Mouse (Mus musculus) thymus, adult 2 months (tissue): Measurements from ENCODE around the gene Tapt1.

Experiments
- CTCF ChIP-seq: fragments of 200-500 bp; IDR thresholded peaks from 2 replicates; pipeline ENCODE4 v1.5.1; 2012; ENCODE audit warnings: mild to moderate bottlenecking, control low read depth, low read length, moderate library complexity, borderline replicate concordance; ENCODE audit not compliant: control insufficient read depth, poor library complexity, insufficient read depth; ENCODE audit errors: extremely low read depth
- POLR2A ChIP-seq: fragments of 200-500 bp; IDR thresholded peaks from 2 replicates; pipeline ENCODE4 v1.6.1; 2012; ENCODE audit warnings: mild to moderate bottlenecking, low read length, control low read depth, moderate library complexity; ENCODE audit not compliant: control insufficient read depth, poor library complexity, insufficient read depth; ENCODE audit errors: extremely low read depth

DNA sequence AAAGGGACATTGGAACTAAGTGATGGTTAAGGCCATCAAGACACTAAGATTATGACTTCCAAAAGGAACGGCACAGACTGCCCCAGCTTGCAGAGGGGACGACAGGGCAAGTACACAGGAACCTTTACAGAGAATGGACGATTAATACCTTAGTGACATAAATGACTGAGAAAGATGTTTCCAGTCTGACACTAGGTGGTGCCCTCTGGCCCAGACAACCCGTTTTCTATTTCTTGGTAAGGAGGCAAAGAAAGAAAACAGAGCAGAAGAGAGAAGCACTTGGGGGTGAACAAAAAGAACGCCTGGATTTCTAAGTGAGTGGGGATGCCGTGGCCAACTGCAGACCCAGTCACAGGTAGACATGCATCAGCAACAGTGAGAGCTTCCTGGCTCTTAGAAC lies 2.2 kb downstream of the Tapt1 start:
- no peak for TF ChIP-seq POLR2A
- no peak for TF ChIP-seq CTCF
